Mouse (Mus musculus): ENCODE measurements around the gene Prkd3.

The Prkd3 gene

GRCm38 (mm10) chr17:78999745-79000270 is 20.8 kb downstream of the Prkd3 start:
- no peak for ATAC-seq (ENCODE audit: low TSS enrichment)

- ATAC-seq (ENCODE audit: low TSS enrichment): no peak
These were observed 21.4 kb downstream of the Prkd3 start for GRCm38 (mm10) chr17:78999189-78999588.

- ATAC-seq (ENCODE audit: low TSS enrichment): no peak
These were observed 22.5 kb downstream of the Prkd3 start for GRCm38 (mm10) chr17:78998130-78998529.

GRCm38 (mm10) chr17:78994931-78995820 is 25.4 kb downstream of the Prkd3 start:
- ATAC-seq (ENCODE audit: low TSS enrichment): no peak

- no peak for ATAC-seq (ENCODE audit: low TSS enrichment)
These were observed 26.2 kb downstream of the Prkd3 start for GRCm38 (mm10) chr17:78994382-78994781.

GRCm38 (mm10) chr17:78993670-78994069 is 26.9 kb downstream of the Prkd3 start:
- ATAC-seq (ENCODE audit: low TSS enrichment): peak; percentile 76

- no peak for ATAC-seq (ENCODE audit: low TSS enrichment)
These were observed 28.2 kb downstream of the Prkd3 start for GRCm38 (mm10) chr17:78992303-78993027.

- no peak for ATAC-seq (ENCODE audit: low TSS enrichment)
These were observed 29.1 kb downstream of the Prkd3 start for GRCm38 (mm10) chr17:78991549-78991948.

- ATAC-seq (ENCODE audit: low TSS enrichment): no peak
These were observed 31.6 kb downstream of the Prkd3 start for GRCm38 (mm10) chr17:78989015-78989414.

- no peak for ATAC-seq (ENCODE audit: low TSS enrichment)
These were observed 36.9 kb downstream of the Prkd3 start for GRCm38 (mm10) chr17:78983736-78984135.

GRCm38 (mm10) chr17:78983166-78983565 is 37.5 kb downstream of the Prkd3 start:
- ATAC-seq (ENCODE audit: low TSS enrichment): no peak

GRCm38 (mm10) chr17:78968500-78968899 is 52.1 kb downstream of the Prkd3 start:
- no peak for ATAC-seq (ENCODE audit: low TSS enrichment)

- no peak for ATAC-seq (ENCODE audit: low TSS enrichment)
These were observed 54.3 kb downstream of the Prkd3 start for GRCm38 (mm10) chr17:78966092-78966883.

- peak; percentile 55; the same call in 1 of the 2 replicates for ATAC-seq (ENCODE audit: low TSS enrichment)
These were observed 56.2 kb downstream of the Prkd3 start for GRCm38 (mm10) chr17:78964387-78964786.

- no peak for ATAC-seq (ENCODE audit: low TSS enrichment)
These were observed 61.1 kb downstream of the Prkd3 start for GRCm38 (mm10) chr17:78959473-78959872.

GRCm38 (mm10) chr17:78953240-78953639 is 67.4 kb downstream of the Prkd3 start:
- ATAC-seq (ENCODE audit: low TSS enrichment): no peak

GRCm38 (mm10) chr17:78952070-78952469 is 68.5 kb downstream of the Prkd3 start:
- no peak for ATAC-seq (ENCODE audit: low TSS enrichment)

- ATAC-seq (ENCODE audit: low TSS enrichment): no peak
These were observed 69.4 kb downstream of the Prkd3 start for GRCm38 (mm10) chr17:78951225-78951624.

GRCm38 (mm10) chr17:78942579-78942978 is 78.0 kb downstream of the Prkd3 start:
- ATAC-seq (ENCODE audit: low TSS enrichment): no peak

GRCm38 (mm10) chr17:78938927-78939326 is 81.7 kb downstream of the Prkd3 start:
- ATAC-seq (ENCODE audit: low TSS enrichment): no peak

GRCm38 (mm10) chr17:78937229-78937853 is 83.3 kb downstream of the Prkd3 start:
- ATAC-seq (ENCODE audit: low TSS enrichment): peak; percentile 41; the same call in 1 of the 2 replicates

Measured in frontal cortex, adult (tissue).